Mouse (Mus musculus): ENCODE data around the gene Parp8.
A peak's percentile ranks its signal among the peaks of the same experiment; 100 is the strongest.

The Parp8 gene

DNA sequence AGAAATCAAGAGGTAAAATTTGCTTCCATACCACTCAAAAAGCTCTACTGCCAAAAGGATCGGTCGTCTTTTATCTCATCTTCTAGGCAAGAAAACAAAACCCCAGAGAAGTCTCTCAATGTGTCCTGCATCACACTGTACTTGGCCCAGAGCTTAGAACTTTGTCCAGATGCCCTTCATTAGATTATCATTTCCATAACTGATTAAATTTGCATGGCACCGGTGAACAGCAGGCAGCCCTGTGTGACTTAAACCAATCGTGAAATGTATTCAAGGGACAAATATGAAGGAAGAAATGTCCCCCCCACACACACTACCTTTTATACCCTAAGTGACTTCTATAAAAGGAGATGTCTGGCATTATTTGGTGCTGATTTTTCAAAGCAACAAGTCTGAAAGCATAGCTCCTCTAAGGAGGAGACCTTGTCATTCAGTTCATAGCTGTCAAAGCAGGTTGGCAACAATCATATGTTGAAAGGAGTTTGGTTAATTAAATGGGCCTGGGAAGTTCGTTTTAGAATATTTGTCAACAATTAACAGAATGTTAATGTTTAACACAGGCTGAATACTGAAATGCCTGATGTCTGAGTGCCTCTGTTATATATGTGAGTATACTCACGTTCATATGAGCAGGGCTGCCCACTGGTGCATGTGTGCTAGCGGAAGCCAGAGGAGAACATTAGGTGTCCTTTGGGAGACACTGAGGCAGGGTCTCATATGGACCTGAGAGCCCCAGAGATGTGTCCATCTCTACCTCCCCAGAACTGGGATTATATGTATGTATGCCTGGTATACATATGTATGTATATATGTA lies 66.4 kb downstream of the Parp8 start:
- no peak for DNase-seq

DNA sequence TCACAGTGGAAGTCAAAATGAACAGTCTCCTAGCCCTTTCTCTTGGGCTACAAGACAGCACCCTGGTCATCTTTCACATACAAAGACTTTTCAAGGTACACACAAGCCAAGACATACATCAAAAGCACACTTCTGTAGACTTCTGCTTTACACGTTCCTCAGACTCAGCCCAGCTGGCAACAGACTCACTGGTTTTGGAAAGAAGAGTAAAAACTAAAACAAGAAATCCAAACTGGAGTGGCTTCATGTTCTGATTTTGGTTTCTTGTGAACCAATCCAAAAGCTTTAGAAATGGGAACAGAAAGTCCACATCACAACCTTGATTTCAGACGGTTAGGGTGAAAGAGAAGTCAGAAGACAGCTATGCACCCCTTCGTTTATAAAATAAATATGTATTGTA lies 67.8 kb downstream of the Parp8 start:
- DNase-seq: no peak

DNA sequence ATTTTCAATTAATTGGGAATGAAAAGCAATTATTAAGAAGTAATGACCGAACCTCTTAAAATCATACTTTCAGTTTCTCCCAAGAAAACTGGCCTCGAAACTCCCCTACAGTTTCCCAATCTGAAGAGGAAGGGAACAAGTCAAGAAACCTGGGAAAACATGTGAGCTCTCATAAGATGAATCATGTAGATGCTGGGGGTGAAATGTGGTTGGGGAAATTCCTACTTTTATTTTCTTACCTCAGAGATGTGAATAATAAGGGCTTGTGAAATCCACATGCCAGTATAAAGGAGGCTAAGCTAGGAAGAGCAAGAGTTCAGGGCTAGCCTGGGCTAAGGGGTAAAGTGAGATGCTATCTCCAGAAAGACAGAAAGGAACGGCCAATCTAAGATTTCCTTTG lies 74.0 kb downstream of the Parp8 start:
- DNase-seq: no peak

DNA sequence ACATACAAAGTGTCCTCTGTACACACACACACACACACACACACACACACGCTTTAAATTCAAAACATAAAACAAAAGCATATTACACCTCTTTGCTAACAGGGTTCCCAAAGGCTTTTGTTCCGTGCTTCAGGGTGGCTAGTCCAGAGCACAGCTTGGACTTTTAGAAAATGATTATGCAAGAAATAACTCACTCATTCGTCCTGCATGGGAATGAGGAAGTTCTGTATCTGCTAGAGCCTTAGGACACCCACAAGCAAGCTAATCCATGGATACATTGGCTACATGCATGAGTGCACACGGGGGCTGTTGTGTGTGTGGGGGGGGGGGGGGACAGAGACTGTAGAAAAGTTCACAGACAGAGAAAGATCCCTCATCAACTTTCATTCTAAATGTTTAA lies 75.8 kb downstream of the Parp8 start:
- DNase-seq: no peak

DNA sequence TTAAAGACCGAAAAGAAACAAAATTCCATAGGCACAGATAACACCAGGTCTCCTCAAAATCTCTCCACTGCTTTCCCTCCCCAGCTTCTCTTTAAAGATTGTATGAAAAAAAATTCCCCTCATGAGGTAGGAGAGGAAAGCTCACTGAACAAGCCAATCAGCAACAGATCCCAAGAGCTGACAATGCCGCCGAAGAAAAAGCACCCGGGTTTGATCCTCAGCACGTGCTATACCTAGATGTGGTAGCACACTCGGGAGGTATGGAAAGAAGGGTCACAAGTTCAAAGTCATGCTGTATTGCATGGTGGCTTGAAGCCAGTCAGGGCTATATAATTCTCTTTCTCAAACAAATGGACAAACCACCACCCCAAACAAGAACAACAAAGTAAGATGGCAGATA lies 76.3 kb downstream of the Parp8 start:
- DNase-seq: no peak

DNA sequence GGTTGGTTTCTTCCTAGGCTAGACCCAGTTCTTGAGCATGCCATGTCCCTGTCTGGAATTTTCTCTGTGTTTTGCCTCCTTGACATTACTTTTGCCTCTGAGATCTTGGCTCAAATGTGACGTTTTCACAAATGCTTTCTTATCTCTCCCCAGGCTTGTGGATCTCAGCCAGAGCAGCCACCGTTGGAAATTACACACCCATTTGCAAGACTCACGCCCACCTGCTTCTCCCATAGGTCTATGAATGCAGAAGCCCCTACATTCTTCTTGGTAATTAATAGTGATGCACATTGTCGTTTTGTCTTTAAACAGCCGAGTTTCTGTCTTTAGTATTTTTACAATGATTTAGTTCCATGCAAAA lies 77.1 kb downstream of the Parp8 start:
- DNase-seq: no peak

DNA sequence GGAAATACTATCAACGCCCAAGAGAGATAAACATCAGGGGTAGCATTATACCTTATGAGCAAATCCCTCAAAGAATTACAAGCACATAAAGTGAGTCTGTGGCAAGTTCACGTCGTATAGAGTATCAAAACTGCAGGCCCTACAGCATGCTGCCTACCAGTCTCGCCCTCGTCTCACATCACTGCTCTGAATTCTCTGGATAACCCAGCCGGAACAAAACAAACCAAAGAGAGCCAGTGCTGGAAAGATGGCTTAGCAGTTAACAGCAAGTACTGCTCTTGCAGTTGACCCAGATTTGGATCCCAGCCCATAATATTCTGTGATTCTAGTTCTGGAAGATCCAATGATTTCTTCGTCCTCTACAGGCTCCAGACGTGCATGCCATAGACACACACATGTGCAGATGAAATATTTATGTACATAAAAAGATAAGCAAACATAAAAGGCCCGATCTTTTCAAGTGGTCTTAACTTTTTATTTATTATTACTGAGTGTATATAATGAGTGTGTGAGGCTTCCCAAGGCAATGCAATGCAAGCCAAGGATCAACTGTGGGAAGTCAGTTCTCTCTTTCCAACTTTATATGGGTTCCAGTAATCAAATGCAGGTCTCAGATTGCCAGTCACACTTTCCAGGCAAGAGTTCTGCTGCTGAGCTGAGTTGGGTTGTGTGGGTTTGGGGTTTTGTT lies 77.6 kb downstream of the Parp8 start:
- DNase-seq: no peak

DNA sequence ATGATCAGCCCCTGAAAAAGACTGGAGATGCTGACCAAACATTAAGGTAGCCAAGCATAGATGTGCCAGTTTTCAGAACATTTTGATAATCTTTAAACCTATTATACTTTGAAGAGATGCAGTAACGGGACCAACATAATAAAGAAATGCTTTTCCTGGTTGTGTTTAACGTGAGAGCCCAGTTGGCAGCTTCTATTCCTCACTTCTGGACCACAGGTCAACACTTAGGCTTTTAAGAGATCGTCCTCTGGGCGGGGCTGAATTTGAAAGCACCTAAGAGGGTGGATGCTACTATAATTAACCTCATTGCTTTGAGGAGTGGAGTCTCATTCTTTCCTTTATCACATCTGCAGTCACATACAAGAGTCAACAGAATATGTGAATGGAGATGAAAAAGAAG lies 78.8 kb downstream of the Parp8 start:
- DNase-seq: no peak

DNA sequence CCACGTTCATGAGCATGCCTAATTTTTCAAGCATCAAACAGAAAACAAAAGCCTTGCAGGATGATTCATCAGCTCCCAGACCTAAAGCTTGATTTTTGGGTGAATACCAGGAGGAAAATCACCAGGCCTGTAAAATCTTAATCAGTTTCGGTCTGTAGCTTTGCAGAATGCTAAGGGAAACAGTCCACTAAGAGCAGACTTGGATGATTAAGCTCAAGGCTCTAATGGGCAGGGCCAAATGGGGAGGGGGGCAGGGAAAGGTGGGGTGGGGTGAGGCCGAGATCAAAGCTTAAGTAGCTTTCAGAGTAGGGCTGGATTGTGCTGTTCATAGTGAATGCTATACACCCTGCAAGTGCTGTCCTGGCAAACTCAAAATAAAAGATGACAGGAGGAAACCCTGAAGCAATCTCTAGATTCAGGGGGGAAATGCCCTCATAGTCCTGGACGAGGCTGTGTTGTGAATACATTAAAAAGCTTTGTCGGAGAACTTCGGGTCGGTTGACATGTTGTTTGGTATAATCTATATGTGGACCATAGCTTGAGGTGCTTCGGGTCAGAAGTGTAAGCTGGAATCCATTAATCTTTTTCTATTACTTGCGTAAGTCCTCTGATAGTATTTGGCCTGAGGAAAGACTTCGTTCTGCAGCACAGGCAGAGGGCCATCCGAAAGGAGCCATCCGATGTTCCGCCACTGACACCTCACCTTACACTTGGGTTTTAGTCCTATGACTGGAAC lies 83.9 kb downstream of the Parp8 start:
- no peak for DNase-seq

DNA sequence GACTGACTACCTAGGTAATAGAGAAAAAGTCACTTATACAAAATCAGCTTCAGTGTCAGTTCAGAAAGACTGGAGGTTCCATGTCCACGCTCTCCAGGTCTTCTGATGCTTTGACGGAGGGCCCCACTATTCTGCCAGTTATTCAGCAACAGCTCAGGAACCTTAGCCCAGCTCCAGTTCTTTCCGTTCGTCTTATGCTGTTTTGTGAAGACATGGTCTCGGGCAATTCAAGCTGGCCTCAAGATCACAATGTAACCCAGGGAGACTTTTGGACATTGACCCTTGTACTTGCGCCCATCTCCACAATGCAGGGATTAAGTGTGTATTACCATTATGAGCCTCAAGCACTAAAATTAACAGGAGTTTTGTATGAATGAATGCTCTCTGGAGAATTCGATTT lies 84.6 kb downstream of the Parp8 start:
- DNase-seq: no peak

DNA sequence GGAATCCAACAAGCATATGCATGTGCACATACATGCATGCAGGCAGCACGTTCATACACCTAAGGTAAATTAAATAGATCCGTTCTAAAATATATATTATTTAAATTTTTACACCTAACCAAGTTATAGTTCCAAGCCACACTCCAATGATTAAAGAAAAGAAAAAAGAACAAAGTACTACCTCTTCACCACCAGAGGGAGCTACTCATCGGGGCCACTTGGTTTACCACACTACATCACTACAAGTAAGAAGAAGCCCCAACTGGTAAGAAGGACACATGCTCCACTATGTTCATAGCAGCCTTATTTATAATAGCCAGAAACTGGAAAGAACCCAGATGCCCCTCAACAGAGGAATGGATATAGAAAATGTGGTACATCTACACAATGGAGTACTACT lies 88.3 kb downstream of the Parp8 start:
- DNase-seq: peak; percentile 19

DNA sequence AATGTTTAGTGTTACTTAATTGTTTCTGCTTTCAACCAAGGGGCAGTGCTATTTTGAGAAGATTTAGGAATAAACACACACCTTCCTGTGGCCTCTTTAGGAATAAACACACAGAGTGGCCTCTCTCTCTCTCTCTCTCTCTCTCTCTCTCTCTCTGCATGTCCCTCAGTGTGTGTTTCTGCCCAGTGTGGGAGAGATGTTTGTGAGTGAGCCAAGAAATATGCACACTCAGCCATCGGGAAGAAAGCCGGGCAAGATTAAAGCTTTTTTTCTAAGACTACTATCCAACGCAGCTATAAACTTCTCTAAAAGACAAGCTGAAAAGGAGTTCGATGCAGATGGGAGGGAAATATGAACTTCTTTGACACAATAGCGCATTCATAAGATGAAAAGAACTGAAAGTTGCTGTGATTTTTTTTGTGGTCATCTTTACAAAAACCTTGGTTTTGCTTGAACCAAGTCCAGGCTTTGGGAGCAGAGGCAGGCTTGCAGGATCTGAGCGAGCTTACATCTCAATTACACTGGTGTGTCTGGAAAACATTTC lies 107.9 kb downstream of the Parp8 start:
- DNase-seq: no peak

DNA sequence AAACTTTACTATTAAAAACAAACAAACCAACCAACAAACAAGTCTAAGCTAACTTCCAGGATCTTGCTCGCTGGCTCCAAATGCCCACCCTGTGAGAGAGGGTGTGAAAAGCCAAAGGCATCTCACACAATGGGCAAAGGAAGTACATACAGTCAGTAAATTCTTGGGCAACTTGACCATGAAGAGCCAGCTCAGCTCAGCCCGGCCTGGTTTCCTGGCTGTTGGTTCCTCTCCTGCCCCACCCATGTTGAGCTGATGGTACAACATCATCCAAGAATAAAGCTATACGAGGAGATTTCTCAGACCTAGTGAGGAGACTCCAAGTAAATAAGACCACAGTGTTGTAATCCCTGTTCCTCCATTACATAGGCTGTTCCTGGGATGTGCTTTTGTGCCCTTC lies 117.1 kb downstream of the Parp8 start:
- DNase-seq: no peak

DNA sequence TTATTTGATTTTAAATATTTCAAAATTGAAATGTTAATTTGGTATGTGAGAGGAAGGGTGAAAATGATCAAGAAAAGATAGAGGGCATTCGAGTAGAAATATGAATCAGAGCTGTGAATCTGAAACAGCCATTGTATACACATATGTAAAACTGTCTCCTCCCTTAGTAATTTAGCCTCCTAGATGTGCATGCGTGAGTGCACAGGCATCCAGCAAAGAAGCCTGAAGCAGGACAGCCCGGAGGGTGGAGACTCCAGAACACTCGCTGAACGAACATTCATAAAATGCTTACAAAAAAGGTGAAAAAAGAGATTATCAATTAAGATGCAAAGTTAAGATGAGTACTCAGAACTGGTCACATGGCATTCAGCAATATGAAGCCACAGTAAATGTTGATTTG lies 121.9 kb downstream of the Parp8 start:
- no peak for DNase-seq

DNA sequence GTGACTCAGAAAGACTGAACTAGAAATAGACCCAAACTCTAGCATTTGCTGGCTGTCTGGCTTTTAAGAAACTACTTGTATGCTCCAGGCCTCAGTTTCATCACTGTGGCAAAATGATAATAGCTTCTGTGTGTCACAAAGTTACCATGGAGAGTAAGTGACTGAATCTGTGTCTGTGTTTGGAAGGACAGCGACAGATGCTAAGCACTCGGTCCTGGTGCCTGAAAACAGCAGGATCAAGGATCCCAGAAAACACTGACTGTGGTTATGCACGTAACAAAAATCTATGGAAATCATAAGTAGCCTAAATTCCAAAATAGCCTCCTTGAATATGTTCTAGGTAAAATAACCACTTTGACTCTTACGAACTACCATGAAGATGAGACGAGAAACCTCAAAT lies 126.9 kb downstream of the Parp8 start:
- no peak for DNase-seq

DNA sequence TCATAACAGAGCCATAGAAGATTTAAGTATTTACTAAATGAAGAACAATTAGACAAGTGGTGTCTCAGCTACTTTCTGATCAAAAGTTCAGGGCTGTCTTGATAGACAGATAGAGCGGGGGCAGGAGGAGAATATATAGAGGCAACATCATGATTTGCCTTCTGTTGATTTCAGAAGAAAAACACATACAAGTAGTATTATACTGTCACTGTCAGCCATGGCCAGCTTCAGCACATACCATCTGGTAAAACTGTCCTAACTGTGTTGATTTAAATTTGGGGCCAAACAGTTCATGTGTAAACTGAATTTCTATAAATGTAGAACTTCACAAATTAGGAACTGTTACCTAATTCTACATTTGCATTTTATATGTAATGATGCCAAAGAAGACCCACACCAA lies 127.6 kb downstream of the Parp8 start:
- DNase-seq: no peak

DNA sequence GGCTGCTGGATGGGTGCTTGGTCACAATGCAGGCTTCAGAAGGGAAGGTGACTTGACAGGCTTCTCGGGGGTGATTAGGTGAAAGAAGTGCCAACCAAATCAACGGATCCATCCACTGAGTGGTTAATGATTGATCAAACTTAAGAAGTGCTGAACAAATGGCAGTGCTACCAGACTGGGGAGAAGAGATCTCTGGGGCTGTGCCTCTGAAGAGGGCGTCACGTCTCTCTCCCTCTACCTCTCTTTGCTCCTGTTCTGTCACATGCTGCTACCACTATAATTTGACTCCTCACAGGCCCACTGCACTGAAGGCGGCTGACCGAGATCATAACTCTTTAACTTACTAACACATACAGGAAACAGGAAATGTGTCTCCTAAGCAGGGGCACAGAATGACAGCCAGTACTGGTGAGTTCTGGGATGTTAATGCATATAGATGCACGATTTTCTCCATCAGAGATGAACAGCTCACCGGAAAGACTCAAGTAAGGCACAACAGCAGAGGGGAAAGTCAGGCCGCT lies 140.9 kb downstream of the Parp8 start:
- no peak for DNase-seq

DNA sequence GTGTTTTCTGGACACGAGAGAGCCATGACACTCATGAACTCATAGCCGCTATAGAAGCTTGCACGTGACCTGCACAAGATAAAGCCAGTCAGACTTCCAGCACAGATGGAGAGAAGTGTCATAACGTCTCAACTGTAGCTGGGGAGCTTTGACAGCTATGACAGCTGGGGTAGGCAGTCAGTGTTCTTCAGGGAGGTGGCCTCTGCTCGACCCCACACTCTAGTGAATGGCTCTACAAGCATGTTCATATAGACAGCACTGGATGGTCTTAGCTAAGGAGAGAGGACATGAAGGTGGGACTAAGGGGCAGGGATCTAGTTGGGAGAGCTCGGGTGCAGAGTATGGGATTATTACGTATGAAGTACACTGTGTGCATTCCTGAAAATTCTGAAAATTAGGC lies 143.1 kb downstream of the Parp8 start:
- DNase-seq: no peak

DNA sequence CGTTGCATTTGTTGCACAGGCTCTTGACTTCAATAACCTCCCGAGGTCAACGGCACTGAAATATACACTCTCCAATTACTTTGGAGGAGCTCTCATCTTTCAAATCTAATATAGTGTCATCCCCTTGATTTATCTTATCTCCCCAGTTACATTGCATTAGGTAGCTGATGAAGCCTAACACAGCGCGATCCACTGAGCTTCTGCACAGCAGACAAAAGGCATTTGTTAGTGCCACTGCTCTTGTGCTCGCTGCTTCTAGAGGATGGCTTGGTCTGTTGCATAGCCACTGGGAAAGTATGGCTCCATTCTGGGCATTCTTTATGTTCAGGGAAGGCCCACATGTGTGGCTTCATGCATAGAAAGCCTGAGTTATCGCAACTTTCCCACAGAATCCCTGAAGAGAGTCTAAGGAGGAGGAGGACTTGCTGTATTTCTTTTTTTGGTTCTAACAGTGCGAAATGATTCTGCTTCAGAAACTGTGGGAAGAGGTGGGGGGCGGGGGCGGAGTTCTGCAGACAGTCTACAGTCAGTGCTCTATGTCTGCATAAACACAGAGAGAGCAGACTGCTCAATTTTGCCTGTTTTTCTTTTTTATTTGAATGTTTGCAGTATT lies 145.7 kb downstream of the Parp8 start:
- DNase-seq: no peak

DNA sequence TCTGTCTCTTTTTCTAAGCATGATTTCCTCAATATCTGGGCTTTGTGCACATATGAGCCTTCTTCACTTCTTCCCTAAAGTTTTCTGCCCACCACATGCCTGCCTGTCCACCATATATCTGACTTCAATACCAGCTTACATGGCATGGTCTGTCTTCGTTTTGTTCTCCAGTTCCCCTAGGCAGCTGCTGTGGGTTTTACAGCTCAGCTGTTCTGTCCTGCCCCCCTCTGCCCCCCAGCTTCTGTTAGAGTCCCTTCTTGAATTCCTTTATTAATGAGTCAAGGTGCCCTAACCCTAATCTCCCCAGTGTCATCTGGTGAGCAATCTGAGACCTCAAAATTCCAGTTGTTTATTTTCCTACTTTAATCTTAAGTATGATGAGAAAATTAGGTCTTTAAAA lies 155.1 kb downstream of the Parp8 start:
- no peak for DNase-seq

DNA sequence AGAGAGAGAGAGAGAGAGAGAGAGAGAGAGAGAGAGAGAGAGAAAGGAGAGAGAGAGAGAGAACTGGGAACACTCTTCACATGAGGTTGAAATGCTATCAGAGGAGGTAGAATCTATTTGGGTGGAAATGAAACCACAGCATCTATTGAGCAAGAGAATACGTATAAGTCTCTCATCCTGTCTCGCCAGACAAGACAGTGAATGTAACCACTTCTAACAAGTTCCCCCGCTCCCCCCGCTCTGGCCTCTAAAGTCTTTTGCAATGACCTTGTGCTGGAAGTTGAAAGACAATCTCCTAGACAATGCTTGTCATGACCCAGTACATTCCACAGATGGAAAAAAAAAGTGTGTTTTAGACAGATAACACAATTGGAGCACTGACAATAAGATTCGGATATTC lies 181.4 kb downstream of the Parp8 start:
- no peak for DNase-seq

DNA sequence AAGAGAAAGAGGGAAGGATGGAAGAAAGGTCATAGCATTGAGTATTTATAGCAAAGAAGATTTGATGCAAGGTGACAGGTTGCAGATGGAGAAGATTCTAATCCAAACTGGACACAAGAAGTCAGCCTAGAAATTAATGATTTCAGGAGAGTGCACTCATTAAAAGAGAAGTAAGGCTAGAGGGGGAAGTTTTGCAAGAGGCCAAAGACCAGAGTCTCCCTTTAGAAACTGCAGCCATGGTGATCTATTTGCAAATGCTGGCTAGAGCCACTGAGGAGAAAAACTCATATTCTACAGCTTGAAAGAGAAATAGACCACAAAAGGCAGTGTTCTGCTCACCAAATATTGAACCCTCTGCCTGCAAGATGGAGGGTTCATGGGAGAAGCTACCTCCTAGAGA lies 194.4 kb downstream of the Parp8 start:
- no peak for DNase-seq

DNA sequence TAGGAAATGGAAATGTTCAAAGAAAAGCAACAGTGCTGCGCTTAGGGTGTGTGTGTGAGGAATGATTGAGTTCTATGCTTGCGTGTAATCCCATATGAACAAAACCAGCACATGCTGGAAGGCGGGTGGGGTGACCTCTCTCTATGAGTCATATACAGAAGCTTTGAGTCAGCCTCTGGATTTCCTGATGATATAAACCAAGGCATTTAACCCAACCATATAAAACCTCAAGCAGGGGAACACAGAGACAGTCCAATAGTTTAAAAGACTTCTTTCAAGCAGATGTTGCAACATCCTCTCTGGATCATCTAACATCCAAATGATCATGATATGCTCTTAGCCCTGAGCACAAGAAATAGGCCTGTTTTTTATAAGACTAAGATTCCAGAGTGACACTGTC lies 196.3 kb downstream of the Parp8 start:
- DNase-seq: no peak

Measured in thymus, postnatal 4 days (tissue).